Mouse (Mus musculus) layer of hippocampus, adult 9-11 months (tissue): ENCODE measurements around the gene Psmd4.
"Not testable (repeated sequence)": the region's sequence is repeated elsewhere in the genome, so short reads cannot be mapped to it uniquely, and the experiment has no call there.

ENCODE experiments used
- DNase-seq: peaks from one replicate; pipeline ENCODE4 v3.0.0; 2022

The Psmd4 gene

GRCm38 (mm10) chr3:95024551-95024950 is 17.9 kb downstream of the Psmd4 start:
- peak; percentile 56 for DNase-seq

DNA sequence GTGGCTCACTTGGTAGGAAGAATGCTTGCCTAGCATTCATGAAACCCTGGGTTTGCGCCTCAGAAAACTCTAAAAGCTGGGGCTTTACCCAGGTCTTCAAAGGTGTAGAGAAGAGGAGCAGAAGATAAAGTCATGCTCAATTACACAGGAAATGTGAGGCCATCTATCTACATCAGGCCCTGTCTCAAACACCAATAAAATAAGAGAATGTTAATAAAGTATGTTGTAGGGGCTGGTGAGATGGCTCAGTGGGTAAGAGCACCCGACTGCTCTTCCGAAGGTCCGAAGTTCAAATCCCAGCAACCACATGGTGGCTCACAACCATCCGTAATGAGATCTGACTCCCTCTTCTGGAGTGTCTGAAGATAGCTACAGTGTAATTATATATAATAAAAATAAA is 21.5 kb downstream of the Psmd4 start:
- not testable (repeated sequence) for DNase-seq

GRCm38 (mm10) chr3:95018741-95019140 is 23.7 kb downstream of the Psmd4 start:
- DNase-seq: no peak

DNA sequence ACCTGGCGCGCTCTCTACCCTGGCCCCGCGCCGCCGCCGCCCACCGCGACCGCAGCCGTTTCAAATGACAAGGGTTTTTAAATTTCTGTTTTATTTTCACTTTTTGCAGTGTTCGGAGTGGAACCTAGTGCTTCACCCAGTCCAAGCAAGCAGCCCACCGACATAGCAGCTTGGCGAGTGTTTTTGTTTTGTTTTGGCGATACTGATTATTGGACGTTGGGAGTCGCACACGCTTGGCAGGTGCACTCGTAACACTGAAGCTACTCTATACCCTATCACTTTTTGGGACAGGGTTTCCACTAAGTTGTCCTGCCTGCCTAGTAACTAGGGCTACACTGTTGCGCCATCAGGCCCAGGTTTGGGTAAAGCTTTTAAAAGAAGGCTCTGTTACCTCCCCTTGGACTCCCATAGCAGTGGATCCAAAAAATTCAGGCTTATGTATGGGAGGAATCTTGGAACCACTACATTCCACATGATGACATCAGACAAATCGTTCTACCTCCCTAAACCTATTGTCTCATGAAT is 25.8 kb downstream of the Psmd4 start:
- DNase-seq: no peak

DNA sequence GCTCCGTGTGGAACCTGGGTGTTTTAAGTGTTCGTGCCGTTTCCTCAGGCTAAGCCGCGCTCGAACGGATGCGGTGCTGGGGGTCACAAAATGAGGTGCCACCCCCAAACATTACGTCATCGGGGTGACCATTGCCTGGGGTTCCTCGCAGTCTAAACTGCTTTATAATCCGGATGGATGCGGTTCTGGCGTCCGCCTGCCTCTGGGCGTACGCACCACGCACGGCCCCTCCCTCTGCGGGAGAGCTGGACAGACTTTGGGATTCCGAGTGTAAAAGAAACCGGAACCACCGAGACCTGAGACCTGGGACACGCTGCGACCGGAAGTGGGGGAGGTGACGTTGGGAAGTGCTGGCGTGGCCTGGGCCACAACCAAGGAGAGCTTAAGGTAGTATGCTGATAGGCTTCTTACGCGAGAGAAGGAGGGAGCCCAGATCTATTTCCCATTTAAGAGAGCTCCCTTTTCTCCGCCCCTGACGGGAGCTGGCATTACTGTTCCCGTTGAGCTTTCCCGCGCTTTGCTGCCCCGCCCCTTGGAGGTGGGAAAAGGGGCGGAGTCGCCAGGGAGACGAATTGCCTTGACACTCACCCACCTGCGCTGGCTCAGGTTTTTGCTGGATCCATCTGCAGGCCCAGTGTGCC is 26.4 kb downstream of the Psmd4 start:
- DNase-seq: peak; percentile 96

DNA sequence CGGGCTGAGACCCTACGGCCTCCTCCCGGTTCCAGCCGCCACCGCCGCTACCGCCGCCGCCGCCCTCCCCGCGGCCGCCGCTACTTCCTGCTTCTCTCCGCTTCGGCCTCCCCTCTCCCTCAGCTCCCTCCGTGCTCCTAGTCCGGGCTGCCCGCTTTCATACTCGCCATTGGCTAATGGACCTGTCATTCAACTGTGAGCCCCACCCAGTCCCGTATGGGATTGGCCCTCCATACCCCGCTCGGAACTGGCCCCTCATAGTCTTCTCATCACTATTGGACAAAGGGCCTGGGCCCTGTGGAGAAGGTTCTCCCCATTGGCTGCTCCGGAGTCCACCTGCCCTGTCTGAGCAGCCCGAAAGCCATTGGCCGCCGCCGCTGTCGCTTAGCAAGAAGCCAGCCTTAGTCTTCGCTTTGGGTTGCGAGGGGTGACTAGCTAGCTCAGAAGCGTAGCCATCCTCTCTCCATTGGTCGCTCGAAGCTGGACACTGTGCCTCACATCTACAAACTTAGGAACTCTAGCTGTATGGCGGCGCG is 27.0 kb downstream of the Psmd4 start, which contains the start of gene Zfp687:
Gene Zfp687 (minus strand): TSS at position 112 of the 536 bp plus-strand sequence.
- DNase-seq: peak; percentile 100

GRCm38 (mm10) chr3:95014428-95015151 is 27.8 kb downstream of the Psmd4 start:
- DNase-seq: peak; percentile 47

GRCm38 (mm10) chr3:95013699-95014427 is 28.6 kb downstream of the Psmd4 start:
- DNase-seq: no peak

GRCm38 (mm10) chr3:95012982-95013381 is 29.4 kb downstream of the Psmd4 start:
- DNase-seq: no peak

- no peak for DNase-seq
Observed at GRCm38 (mm10) chr3:95010396-95010795, 32.0 kb downstream of the Psmd4 start.

DNA sequence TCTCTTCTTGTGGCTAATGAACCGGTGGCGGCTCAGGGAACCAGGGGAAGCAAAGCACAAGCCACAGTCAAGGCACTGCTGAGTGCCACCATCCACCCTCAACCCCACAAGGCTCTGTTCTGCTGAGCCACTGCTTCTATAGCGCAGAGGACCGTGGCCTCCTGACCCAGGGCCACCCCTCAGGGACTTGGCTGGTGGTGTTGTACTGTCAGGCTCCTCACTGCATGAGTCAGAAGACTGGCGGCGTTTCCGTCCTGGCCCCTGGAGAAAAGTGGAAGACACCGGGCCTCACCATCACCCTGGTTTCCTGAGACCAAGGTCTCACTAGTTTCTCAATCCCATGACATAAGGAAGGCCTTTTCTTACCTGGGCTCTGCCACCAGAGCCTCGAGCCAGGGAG is 34.7 kb downstream of the Psmd4 start:
- no peak for DNase-seq

DNA sequence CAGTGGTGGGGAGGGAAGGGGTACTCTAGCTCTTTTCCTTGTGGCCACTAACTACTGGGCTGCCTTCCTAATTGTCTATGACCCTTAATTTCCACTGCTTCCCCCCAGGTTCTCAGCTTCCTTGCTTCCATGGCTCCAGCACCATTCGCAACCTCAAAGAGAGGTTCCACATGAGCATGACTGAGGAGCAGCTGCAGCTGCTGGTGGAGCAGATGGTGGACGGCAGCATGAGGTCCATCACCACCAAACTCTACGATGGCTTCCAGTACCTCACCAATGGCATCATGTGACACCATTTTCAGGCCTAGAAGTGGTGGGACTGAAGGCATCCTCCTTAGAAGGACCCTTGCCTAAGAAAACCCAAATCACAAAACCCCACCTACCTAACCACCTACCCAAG is 36.8 kb downstream of the Psmd4 start:
- no peak for DNase-seq

DNA sequence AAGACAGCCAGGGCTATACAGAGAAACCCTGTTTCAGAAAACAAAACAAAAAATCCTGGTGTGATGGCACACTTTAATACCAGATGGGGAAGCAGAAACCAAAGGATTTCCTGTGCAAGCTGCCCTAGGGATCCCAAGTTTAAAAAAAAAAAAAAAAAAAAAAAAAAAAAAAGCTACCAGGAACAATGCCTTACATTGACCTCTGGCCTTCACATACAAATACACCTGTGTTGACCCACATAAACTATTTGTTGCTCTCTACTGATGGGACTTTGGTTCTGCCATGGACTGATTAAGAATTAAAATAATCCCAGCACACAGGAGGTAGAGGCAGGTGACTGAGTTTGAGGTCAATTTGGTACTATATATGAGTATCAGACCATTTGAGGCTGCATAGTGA is 39.1 kb downstream of the Psmd4 start:
- DNase-seq: no peak

- no peak for DNase-seq
Observed at GRCm38 (mm10) chr3:95002569-95002968, 39.8 kb downstream of the Psmd4 start.

DNA sequence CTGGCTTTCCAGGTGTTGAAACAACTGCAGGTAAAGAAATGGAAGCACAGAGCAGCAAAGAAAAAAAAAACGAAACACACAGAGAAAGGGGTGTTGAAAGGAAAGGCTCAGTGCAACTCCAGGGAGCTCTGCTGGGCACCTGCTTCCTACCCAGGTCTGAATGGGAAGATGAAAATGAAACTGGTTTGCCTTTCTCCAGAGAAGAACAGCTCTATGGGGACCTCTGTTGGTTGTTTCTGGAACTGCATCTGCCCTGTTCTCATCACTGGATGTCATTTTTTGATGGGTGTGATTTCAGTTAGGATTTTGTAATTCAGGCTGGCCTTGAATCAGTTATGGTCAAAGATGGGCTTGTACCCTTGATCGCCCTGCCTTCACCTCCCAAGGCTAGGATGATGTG is 45.5 kb downstream of the Psmd4 start:
- peak; percentile 64 for DNase-seq

GRCm38 (mm10) chr3:94989159-94989761 is 53.2 kb downstream of the Psmd4 start:
- no peak for DNase-seq

DNA sequence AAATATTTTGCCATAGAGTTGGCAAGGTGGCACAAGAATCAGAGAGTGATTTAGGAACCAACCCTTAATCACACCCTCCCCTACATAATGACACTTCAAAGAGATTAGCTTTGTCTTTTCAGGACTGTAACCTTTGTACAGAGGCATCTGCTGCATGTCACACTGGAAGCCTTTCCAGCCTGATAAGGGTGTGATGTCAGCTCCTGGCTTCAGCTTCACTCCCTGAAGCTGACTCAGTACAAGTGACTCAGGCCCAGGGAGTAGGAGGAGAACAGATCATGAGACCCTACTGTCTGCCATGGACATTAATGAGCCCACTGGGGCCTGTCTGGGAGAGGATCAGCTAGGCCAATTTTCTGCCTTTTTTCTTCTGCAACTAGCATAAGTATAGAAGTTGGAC is 54.8 kb downstream of the Psmd4 start:
- DNase-seq: no peak

- DNase-seq: no peak
Observed at GRCm38 (mm10) chr3:94985513-94985912, 56.9 kb downstream of the Psmd4 start.

DNA sequence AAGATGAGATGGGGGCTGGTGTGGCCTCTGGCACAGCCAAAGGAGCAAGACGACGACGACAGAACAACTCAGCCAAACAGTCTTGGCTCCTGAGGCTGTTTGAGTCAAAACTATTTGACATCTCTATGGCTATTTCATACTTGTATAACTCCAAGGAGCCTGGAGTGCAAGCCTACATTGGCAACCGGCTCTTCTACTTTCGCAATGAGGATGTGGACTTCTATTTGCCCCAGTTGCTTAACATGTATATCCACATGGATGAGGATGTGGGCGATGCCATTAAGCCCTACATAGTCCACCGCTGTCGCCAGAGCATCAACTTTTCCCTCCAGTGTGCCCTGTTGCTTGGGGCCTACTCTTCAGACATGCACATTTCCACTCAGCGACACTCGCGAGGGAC is 58.1 kb downstream of the Psmd4 start:
- no peak for DNase-seq
